Mouse (Mus musculus): Measurements from ENCODE around the gene Adamtsl5. TPM values are rescaled to one million over a fixed set of nuclear protein-coding genes. Genes with fewer than 3 reads are reported as not detected.
A peak's percentile ranks its signal among the peaks of the same experiment; 100 is the strongest.

Adamtsl5 gene
- total and polyA plus RNA-seq, 2 experiments from 2014 or later: 1.0 to 1.2 TPM

GRCm38 (mm10) chr10:80363734-80364133 lies 15.5 kb upstream of the Adamtsl5 start:
- Histone ChIP-seq H3K27me3 (ENCODE audit: insufficient read depth, low read length) (no peaks in the 10 kb centered on the region), H3K9me3 (ENCODE audit: low read length) (no peaks in the 10 kb centered on the region), H3K4me1 (ENCODE audit: insufficient read depth, low read length) (peaks cover 5% of the 10 kb centered on the region), H3K4me3 (ENCODE audit: low read length) (no peak overlapping the region), H3K36me3 (ENCODE audit: insufficient read depth, low read length) (no peaks in the 10 kb centered on the region), H3K4me2 (ENCODE audit: low read depth, low read length) (no peak overlapping the region), H3K27ac (no peak overlapping the region), H3K9ac (replicated peaks; ENCODE audit: low read length) (no peak overlapping the region)
- DNase-seq (ENCODE audit: low spot score) (no peak), ATAC-seq (peak; percentile 52; the same call in 1 of the 2 replicates)
- WGBS: 27% methylated on average over 6 of the region's 6 CpGs
- no peak for TF ChIP-seq CTCF (IDR thresholded peaks at IDR 0.05; ENCODE audit: low read depth)

DNA sequence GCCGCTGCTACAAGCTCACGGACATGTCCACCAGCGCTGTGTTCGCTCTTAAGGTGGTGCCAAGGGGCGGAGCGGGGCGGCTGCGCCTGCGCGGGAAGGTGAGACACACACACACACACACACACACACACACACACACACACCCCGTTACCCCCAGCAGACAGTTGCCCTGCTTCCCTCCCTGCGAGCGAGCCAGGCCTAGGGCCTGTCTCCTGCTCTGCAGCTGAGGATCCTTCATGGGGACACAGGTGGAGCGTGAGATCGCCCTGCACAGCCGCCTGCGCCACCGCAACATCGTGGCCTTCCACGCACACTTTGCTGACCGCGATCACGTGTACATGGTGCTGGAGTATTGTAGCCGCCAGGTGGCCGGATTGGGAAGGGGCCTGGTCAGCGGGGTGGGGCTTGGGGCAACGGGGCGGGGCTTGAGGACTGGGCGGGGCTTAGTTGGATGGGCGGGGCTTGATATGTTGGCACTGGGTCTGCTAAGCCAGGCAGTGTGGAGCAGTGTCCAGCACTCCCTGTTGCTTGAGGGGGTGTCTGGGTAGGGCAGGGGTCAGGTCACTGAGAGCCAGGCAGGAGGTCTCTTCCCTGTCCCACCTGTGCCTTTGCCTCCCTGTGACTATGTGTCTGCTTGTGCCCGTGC lies 9.9 kb upstream of the Adamtsl5 start:
- Histone ChIP-seq H3K9me3 (ENCODE audit: low read length) (no peaks in the 10 kb centered on the region), H3K4me3 (ENCODE audit: low read length) (peak overlapping the region; percentile 37), H3K27me3 (ENCODE audit: insufficient read depth, low read length) (peaks cover 30% of the 10 kb centered on the region), H3K36me3 (ENCODE audit: insufficient read depth, low read length) (no peaks in the 10 kb centered on the region), H3K4me2 (ENCODE audit: low read depth, low read length) (peak overlapping the region; percentile 60), H3K27ac (no peak overlapping the region), H3K9ac (replicated peaks; ENCODE audit: low read length) (peak overlapping the region; percentile 30; the same call in 1 of the 2 replicates), H3K4me1 (ENCODE audit: insufficient read depth, low read length) (no peaks in the 10 kb centered on the region; the same call in 1 of the 2 replicates)
- TF ChIP-seq CTCF (IDR thresholded peaks at IDR 0.05; ENCODE audit: low read depth): peak; percentile 52
- DNase-seq (ENCODE audit: low spot score) (peak; percentile 73), ATAC-seq (peak; percentile 77)
- WGBS: 8% methylated on average over 31 of the region's 31 CpGs

GRCm38 (mm10) chr10:80357336-80357735 lies 9.1 kb upstream of the Adamtsl5 start:
- H3K27me3 ChIP-seq (ENCODE audit: insufficient read depth, low read length): peaks cover 30% of the 10 kb centered on the region
- no peaks in the 10 kb centered on the region; the same call in 1 of the 2 replicates for H3K4me1 ChIP-seq (ENCODE audit: insufficient read depth, low read length)
- no peaks in the 10 kb centered on the region for H3K9me3 ChIP-seq (ENCODE audit: low read length)
- H3K9ac ChIP-seq (replicated peaks; ENCODE audit: low read length): no peak overlapping the region
- DNase-seq (ENCODE audit: low spot score) (no peak), ATAC-seq (peak; percentile 10; the same call in 1 of the 2 replicates)
- H3K27ac ChIP-seq: no peak overlapping the region
- peak overlapping the region; percentile 37 for H3K4me3 ChIP-seq (ENCODE audit: low read length)
- WGBS: 30% methylated on average over 7 of the region's 7 CpGs
- peak overlapping the region; percentile 60 for H3K4me2 ChIP-seq (ENCODE audit: low read depth, low read length)
- TF ChIP-seq CTCF (IDR thresholded peaks at IDR 0.05; ENCODE audit: low read depth): no peak
- no peaks in the 10 kb centered on the region for H3K36me3 ChIP-seq (ENCODE audit: insufficient read depth, low read length)

DNA sequence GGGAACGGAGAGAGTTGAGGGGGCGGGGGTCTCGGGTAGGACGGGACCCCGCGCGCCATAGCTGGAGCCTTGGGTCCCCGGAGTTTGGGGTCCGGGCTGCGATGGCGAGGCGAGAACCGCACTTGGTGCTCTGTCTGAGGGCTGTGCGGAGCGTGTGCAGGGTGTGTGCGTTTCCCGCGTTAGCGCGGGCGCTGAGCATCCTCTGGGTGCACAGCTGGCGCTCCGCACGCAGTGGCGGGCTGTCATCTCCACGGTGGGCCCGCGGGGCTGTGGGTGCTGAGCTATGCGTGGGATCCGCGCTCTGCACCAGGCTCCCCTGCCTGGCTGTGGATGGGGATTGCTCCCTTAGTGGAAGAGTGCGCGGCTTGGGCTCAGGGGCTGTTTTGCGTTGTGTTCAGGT lies 8.5 kb upstream of the Adamtsl5 start:
- Histone ChIP-seq H3K36me3 (ENCODE audit: insufficient read depth, low read length) (no peaks in the 10 kb centered on the region), H3K4me1 (ENCODE audit: insufficient read depth, low read length) (no peaks in the 10 kb centered on the region; the same call in 1 of the 2 replicates), H3K27ac (no peak overlapping the region), H3K9ac (replicated peaks; ENCODE audit: low read length) (peak overlapping the region; percentile 40; the same call in 1 of the 2 replicates), H3K4me3 (ENCODE audit: low read length) (peak overlapping the region; percentile 37), H3K27me3 (ENCODE audit: insufficient read depth, low read length) (peaks cover 30% of the 10 kb centered on the region), H3K4me2 (ENCODE audit: low read depth, low read length) (peak overlapping the region; percentile 60), H3K9me3 (ENCODE audit: low read length) (no peaks in the 10 kb centered on the region)
- DNase-seq (ENCODE audit: low spot score) (no peak), ATAC-seq (peak; percentile 18; the same call in 1 of the 2 replicates)
- TF ChIP-seq CTCF (IDR thresholded peaks at IDR 0.05; ENCODE audit: low read depth): no peak
- WGBS: under 1% methylated on average over 34 of the region's 34 CpGs

GRCm38 (mm10) chr10:80356001-80356682 lies 7.9 kb upstream of the Adamtsl5 start, which contains the start of gene Plk5:
Plk5 (plus strand) TSS chr10:80356459.
- under 1% methylated on average over 47 of the region's 53 CpGs for WGBS
- H3K4me1 ChIP-seq (ENCODE audit: insufficient read depth, low read length): no peaks in the 10 kb centered on the region; the same call in 1 of the 2 replicates
- peaks cover 30% of the 10 kb centered on the region for H3K27me3 ChIP-seq (ENCODE audit: insufficient read depth, low read length)
- peak within 1 kb of the TSS; percentile 37 for H3K4me3 ChIP-seq (ENCODE audit: low read length)
- H3K9me3 ChIP-seq (ENCODE audit: low read length): no peaks in the 10 kb centered on the region
- no peaks in the 10 kb centered on the region for H3K36me3 ChIP-seq (ENCODE audit: insufficient read depth, low read length)
- peak within 1 kb of the TSS; percentile 40; the same call in 1 of the 2 replicates for H3K9ac ChIP-seq (replicated peaks; ENCODE audit: low read length)
- DNase-seq (ENCODE audit: low spot score) (peak; percentile 24), ATAC-seq (no peak)
- TF ChIP-seq CTCF (IDR thresholded peaks at IDR 0.05; ENCODE audit: low read depth): no peak
- H3K4me2 ChIP-seq (ENCODE audit: low read depth, low read length): peak within 1 kb of the TSS; percentile 60
- no peak within 1 kb of the TSS for H3K27ac ChIP-seq

- Histone ChIP-seq H3K36me3 (ENCODE audit: insufficient read depth, low read length) (no peaks in the 10 kb centered on the region), H3K9ac (replicated peaks; ENCODE audit: low read length) (no peak overlapping the region), H3K27me3 (ENCODE audit: insufficient read depth, low read length) (peaks cover 37% of the 10 kb centered on the region), H3K9me3 (ENCODE audit: low read length) (no peaks in the 10 kb centered on the region), H3K4me3 (ENCODE audit: low read length) (no peak overlapping the region), H3K27ac (no peak overlapping the region), H3K4me1 (ENCODE audit: insufficient read depth, low read length) (no peaks in the 10 kb centered on the region; the same call in 1 of the 2 replicates), H3K4me2 (ENCODE audit: low read depth, low read length) (no peak overlapping the region)
- ATAC-seq (no peak), DNase-seq (ENCODE audit: low spot score) (no peak)
- WGBS: 10% methylated on average over 9 of the region's 9 CpGs
- TF ChIP-seq CTCF (IDR thresholded peaks at IDR 0.05; ENCODE audit: low read depth): no peak
Observed at GRCm38 (mm10) chr10:80355431-80355830, 7.2 kb upstream of the Adamtsl5 start.
